Mouse (Mus musculus) spleen, postnatal 10 days (tissue): ENCODE measurements around the gene H2-D1.

ENCODE experiments used
- DNase-seq, 2 experiments: peaks; one replicate each; pipeline ENCODE4 v3.0.0; 2021 to 2022; ENCODE audit warnings: low spot score in 2 of 2

The H2-D1 gene

DNA sequence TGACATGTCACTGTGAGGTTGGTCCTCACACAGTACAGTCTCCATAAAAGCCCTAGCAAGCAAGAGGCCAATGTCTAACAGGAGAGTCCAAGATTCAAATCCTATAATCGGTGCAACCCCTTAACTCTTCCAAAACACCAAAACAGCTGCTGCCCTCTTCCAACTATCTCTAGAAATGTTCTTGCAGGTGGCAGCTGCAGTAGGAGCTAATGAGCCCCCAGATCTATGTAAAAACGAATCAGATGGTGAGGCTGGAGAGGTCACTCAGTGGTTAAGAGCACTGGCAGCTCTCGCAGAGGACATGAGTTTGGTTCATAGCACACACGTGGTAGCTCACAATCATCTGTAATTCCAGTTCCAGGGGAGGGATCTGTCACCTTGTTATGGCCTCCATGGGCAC, 6.8 kb upstream of the H2-D1 start:
- no peak for DNase-seq

DNA sequence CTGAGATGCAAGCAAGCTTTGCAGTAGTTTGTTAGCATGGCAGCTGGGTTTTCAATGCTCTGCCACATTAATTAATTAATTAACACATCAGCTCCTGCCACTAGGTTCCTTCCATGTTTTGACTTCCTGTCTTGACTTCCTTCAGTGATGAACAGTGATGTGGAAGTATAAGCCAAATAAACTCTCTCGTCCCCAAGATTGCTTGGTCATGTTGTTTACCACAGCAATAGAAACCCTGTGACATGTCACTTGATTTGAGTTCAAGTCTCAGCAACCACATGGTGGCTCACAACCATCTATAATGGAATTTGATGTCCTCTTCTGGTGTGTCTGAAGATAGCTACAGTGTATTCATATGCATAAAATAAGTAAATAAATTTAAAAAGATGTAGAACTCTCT, 5.2 kb upstream of the H2-D1 start:
- no peak for DNase-seq

DNA sequence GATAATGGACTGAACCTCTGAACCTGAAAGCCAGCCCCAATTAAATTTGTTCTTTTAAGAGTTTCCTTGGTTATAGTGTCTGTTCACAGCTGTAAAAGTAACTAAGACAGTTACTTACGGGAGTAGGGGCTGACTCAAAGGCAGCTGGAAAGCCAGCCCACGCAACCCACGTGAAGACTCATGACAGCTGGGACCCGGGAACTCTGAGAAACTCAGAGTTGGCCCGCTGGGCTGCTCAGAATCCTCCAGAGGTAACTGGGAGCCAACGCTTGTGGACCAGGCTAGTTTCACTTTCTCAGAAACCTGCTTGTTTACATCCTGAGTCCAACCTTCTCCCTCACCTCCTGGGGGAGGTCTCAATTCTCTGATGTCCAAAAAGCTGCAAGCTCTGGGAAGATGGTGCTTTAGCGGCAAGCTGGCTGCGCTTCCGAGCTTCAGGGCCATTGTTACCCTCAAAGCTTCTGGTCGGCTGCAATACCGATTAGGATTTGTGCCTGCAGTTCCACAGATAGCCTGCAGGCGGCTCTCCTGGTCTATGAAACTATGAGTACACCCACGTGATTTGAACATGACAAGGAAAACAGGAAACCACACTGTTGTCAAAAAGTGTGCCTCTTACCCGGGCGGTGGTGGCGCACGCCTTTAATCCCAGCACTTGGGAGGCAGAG, 4.6 kb upstream of the H2-D1 start:
- peak; percentile 97 for DNase-seq

DNA sequence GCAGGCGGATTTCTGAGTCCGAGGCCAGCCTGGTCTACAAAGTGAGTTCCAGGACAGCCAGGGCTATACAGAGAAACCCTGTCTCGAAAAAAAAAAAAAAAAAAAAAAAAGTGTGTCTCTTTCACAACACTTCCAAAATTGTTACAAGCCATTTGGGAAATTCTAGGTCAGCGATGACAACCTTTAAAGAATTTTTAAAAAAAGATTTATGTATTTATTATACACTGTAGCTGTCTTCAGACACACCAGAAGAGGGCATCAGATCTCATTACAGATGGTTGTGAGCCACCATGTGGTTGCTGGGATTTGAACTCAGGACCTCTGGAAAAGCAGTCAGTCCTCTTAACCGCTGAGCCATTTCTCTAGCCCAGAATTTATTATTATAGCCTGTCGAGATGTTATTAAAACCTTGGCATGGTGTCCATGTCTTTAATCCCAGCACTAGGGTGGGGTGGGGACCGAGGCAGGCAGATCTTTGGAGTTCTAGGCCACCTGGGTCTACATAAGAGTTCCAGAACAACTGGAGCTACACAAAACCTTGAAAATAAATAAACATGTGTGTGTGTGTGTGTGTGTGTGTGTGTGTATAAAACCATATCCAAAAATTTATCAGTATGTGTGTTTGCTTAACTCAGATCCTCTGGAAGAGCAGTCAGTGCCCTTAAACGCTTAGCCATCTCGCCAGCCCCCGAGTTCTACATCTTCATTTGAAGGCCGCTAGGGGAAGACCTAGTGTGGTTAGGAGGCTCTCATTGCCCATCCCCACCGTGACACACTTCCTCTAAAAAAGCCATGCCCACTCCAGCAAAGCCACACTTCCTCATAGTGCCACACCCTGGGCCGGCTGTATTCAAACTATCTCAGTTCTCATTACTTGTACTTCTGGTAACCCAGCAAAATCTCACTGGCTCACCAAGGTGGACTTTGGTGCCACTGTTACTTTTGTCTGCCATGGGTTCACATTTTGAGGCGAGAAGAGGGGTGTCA, 3.7 kb upstream of the H2-D1 start:
- peak; percentile 56 to 84 for DNase-seq

DNA sequence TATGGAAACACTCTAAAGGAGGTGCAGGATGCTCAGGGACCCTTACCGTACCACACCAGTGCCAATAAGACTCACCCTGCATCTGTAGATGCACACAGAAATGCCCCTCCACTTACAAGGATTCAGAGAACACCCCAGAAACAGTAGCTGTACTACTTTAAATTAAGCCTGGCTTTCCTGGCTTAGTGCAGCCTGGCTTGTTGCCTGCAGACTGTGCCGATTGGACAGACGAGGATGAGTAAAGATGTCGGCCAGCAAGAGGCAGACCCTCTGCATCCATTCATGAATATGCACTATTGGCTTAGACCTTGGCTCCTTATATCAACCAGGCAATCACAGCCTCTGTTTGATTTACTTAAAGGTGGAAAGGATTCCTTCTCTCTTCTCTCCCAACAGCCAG, 2.9 kb upstream of the H2-D1 start:
- no peak for DNase-seq

DNA sequence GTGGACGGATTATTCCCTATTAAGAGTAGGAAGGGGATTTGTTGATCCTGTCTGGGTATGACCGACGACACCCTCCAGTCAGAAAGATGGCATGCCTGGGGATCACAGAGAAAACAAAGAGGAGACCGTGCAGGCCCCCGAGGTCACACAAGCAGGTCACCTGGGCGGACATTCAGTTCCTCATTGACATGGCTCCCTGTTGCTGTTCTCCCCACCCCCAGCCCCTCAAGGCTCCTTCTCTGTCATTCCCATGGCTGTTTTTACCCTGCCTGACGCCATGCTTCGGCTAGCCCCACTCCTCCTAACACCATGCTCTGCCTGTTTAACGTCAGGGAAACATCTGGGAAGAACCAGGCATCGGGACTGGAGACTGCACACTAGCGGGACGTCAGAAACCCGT, 879 bp upstream of the H2-D1 start:
- DNase-seq = no peak

DNA sequence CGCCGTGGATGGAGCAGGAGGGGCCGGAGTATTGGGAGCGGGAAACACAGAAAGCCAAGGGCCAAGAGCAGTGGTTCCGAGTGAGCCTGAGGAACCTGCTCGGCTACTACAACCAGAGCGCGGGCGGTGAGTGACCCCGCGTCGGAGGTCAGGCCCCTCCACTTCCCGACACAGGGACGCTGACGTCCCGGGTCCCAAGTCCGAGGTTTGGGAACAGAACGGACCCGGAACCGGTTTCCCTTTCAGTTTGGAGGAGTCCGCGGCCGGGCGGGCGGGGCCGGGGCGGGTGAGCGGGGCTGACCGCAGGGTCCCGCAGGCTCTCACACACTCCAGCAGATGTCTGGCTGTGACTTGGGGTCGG, 973 bp downstream of the H2-D1 start:
- no peak for DNase-seq

DNA sequence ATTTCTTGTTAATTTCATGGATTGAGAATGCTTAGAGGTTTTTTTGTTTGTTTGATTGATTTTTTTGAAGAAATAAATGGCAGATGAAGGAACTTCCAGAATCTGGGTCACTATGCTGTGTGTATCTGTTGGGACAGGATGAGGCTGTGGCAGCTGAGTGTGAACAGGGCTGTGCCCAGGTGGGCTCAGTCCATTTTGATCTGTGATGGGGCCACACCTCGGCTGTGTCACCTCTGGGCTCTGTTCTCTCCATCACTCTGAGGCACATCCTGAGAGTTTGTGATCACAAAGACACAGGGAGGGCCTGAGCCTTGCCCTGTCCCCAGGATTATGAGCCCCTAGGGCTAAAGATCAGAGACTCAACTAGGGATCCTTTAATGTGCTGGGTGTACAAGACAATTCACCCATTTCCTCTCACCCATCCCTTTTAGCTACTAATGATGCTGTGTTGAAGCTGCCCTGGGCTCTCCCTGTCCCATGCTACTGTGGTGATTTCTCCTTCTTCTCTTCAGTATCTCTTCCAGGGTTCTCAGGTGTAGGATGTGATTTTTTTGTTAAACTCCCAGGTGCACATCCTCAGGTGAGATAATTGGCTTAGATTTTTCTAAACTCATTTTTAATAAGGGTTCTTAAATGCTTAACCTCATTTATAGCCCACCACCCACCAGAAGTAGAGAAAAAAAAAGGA, 5.0 kb downstream of the H2-D1 start:
- no peak for DNase-seq

DNA sequence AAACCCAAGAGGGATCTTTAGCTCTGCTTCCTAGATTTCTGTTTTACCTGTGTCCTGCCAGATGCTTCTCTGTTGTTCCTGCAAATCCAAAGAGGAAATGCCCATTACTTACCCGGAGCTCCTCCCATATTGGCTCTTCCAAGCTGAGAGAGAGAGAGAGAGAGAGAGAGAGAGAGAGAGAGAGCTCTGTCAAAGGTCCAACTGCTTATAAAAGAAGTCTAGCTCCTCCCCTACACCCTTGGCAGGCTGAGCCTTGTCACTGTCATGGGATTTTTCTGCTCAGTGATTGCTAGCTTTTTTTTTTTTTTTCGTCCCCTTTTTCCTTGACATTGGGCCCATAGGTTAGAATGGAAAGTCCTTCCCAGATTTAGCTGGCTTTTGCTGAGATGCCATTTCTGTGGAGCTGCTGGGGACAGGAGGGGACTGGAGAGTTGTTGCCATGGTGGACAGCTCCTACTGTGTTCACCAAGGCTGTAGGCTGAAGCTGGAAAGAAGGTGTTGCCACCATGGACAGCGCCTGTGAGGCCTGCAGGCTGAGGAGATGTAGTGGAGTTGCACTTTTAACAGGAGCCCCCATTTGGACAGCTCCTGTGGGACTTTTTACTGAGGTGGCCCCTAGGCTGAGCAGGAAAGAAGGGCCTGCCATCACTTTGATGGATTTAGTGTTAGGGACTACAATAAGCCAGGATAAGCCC, 7.3 kb downstream of the H2-D1 start:
- DNase-seq = peak in 1 of 2 experiments; percentile 72

DNA sequence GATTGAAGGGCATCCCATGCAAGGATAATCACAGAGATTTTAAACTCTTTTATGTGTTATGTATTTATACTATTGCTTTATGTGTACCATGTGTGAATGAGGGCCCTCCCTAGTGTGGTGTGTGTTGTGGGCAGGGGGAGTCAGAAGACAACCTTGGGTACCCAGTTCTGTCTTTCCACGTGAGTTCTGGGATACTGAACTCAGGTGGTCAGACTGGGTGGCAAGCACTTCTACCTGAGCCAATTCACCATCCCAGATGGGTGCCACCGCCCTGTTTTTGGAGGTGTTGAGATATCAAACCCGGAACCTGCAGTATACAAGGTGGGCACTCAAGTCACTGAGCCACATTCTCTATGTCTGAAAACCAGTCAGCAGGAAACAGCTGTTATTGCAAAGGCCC, 9.7 kb downstream of the H2-D1 start:
- no peak for DNase-seq

DNA sequence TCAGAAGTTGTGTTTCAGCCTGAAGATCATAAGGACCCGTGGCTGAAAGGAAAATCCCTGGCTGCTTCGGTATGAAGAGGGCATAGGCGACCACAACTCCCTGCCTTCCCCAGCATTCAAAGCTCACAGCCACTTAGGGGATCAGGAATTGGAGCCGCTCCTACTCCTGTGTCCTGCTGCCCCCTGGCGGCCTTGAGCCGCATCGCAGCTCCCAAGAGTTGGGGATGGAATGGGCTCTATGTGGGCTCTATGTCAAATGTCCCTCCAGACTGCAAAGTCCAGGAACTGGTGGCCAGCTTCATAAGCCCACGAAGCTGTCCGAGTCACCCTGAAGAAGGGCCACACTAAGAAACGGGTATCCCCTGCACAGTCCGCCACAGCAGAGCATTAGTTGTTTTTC, 12.2 kb downstream of the H2-D1 start:
- peak; percentile 89 to 90 for DNase-seq

DNA sequence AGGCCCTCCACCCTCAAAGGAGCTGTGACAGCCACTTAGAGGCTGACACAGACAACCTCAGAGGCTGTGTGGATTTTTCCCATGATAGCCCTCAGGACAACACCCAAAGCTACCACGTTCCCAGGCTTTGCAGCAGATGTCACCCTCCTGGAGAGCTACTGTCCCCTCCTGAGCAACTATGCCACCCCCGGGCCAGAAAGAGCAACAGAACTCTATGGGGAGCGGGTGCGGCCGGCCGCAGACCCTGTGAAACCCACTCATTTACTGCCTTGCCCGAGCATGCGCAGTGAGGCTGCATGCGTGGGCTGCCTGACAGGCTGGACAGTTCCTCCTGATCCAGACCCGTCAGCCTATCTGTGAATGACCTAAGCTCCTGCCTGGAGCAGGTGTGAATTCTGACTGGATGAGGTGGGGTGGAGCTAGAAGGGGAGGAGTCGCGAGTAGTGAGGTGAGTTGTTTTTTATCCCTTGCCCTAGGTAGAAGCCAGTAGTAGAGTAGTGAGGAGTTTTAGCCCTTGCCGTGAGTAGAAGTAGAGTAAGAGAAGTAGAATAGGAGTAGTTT, 13.9 kb downstream of the H2-D1 start:
- DNase-seq = no peak

DNA sequence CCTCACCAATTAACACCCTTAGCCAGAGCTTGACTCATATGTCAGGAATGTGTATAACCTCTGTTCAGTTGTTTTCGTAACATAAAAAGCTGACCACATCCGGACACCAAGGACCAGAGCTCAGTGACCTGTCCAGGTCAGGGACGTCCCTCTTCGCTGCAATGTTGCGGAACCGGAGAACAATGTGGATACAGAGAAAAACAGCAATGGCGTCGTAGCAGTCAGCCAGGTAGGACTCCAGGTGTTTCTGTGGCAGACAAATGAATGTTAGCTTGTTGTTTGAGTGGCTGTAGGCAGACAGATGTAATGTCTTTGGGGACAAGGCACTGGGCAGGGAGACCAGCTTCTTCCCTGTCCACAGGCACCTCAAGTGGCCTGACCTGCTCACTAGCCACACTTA, 15.5 kb downstream of the H2-D1 start:
- no peak for DNase-seq

DNA sequence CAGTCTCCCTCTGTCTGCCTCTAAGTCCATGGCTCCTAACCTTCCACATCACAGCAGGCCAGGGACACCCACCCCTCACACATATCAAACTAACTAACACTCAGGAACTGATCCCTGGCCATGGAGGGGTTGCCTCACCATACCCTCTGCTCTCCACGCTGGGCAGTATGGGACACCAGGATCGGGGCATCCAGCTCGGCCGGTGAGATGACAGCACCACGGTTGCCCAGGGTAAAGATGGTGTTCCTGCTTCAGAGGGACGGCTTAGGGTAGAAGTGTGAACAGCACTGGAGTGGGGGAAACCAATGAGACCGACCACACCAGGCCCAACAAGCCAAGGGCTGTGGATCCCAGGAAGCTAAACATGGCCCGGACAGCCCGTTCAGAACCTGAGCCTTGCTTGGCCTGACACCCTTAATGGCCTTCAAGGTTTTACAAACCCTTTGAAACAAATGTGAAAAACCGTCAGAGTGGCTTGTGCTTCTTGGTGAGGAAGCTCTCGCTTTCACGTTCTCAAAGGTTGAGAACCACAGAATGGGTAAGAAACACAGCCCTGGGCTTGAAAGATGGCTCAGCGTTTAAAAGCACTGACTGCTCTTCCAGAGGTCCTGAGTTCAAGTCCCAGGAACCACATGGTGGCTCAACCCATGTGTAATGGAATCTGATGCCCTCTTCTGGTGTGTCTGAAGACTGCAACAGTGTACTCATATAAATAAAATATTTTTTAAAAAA, 16.6 kb downstream of the H2-D1 start:
- no peak for DNase-seq

DNA sequence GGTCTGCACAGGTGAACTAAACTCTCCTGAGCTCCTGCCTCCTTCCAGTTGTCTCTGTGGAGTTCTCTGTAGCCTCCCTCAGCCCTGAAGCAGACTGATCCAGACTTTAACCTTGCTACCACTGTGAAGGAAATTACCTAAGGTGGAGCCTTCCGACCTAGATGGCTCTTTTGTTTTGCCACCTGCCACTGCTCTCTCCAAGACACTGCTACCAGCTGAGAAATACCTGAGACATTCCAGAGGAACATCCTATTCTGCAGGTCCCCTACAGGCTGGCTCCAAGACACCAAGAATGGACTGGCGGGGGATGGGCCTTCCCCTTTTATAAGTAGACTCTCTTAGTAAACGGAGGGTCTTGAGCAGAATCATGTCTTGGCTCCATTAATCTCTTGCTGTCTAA, 17.7 kb downstream of the H2-D1 start:
- no peak for DNase-seq

DNA sequence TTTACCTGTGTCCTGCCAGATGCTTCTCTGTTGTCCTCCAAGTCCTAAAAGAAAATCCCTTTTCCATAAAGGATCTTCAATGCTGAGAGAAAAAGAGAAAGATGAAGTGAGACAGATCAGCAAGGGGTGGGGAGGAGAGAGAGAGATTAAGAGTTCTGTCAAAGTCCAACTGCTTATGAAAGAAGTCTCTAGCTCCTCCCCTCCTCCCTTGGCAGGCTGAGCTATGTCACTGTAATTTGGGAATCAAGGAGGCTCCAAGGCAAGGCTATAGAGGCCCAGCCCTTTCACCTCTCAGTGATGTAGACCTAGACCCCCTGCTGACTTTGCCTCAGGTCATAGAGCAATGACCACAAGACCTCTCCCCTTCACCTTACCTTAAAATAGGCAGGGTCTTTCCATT, 22.9 kb downstream of the H2-D1 start:
- DNase-seq = no peak

DNA sequence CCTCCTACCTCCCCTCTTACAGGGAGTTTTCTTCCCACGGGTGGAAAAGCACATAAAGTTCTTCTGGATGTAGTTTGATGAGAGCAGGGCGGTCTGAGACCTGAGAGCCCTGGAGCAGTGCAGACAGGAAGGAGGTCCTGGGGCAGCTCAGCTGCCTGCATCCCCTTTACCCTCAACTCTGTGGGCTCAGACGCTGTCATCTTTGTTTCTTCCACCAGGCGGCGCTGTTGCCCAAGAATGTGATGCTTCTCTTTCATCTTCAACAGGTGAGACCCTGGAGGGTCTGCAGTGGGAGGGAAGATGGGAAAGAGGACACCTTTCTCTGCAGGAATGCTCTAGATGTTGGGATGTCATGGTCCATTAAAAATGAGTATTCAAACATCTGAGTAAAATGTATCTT, 33.3 kb downstream of the H2-D1 start:
- peak; percentile 73 to 85 for DNase-seq

DNA sequence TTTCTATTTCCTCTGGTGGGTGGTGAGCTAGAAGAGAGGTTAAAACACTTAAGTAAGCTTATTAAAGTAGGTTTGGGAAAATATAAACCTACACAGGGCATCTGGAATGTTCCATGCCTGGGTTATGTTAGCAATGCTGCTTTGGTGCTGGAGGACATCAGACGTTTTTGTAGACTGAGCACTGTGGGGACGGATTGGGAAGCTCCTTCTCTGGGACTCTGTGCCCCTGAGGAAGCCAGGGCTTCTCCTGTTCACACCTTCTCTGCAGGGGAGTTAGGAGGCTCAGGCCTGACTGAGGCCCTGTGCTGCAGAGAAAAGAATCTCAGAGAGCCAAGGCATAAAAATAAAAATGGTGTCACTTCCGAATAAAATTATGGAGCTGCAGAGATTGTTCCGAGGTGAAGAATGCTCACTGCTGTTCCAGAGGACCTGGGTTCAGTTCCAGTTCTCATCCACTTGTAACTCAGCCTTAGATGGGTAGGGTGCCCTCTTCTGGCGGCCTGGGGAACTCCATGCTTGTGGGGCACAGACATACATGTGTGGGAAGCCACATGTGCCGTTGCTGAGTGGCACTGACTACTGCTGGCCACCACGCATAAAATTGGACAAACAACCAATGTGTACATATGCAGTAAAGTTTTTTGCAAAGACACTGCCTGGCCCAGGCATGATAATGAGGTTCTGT, 37.9 kb downstream of the H2-D1 start:
- DNase-seq = peak in 1 of 2 experiments; percentile 41

DNA sequence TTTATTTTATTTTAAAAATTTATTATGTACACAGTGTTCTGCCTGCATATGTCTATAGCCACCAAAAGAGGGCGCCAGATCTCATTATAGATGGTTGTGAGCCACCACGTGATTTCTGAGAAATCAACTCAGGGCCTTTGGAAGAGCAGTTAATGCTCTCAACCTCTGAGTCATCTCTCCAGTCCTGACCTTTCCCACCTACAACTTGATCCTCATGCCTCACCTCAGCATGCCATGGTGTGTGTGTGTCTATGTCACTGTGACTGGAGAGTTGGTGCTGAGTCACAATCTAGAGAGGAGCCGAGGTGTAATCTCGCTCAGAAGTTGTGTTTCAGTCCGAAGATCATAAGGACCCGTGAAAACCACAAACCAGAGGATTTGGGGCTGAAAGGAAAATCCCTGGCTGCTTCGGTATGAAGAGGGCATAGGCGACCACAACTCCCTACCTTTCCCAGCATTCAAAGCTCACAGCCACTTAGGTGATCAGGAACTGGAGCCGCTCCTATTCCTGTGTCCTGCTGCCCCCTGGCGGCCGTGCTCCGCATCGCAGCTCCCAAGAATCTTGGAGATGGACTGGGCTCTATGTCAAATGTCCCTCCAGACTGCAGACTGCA, 39.2 kb downstream of the H2-D1 start:
- peak; percentile 94 to 95 for DNase-seq

DNA sequence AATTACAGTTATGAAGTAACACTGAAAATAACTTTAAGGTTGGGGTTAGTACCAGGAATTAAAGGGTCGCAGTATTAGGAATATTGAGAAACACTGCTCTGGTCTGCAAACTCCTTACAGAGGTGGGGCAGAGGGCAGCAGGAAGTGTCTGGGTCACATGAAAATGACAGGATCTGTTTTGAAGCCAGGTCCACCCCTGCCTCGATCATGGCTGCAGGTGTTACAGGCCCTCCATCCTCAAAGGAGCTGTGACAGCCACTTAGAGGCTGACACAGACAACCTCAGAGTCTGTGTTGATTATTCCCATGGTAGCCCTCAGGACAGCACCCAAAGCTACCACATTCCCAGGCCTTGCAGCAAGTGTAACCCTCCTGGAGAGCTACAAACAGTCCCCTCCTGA, 40.7 kb downstream of the H2-D1 start:
- DNase-seq = no peak
